Mouse (Mus musculus) hindbrain, embryonic 16.5 days (tissue): Measurements from ENCODE around the gene Pfn3. TPM values are rescaled to one million over a fixed set of nuclear protein-coding genes. Genes with fewer than 3 reads are reported as not detected.

ENCODE experiments used
- ATAC-seq: fragments of 200-750 bp; cut with Nextera tagmentation; 2 replicates; pipeline ENCODE4 v1.8.0; 2017; ENCODE audit warnings: moderate TSS enrichment, moderate library complexity
- H3K27ac ChIP-seq: fragments of 300-500 bp; sonication (generic); 2 replicates; pipeline ENCODE4 v1.5.1; 2014; ENCODE audit warnings: low read depth, mild to moderate bottlenecking, control low read depth, low read length, moderate library complexity
- H3K27me3 ChIP-seq: fragments of 300-500 bp; sonication (generic); replicated peaks from 2 replicates; pipeline ENCODE4 v1.6.1; 2014; ENCODE audit warnings: low read length; ENCODE audit not compliant: control insufficient read depth, insufficient read depth
- H3K36me3 ChIP-seq: fragments of 300-500 bp; sonication (generic); 2 replicates; pipeline ENCODE4 v1.6.1; 2014; ENCODE audit warnings: mild to moderate bottlenecking, low read length, moderate library complexity, mixed read lengths; ENCODE audit not compliant: control insufficient read depth, insufficient read depth
- H3K4me1 ChIP-seq: fragments of 300-500 bp; sonication (generic); 2 replicates; pipeline ENCODE4 v1.6.1; 2014; ENCODE audit warnings: low read depth, low read length; ENCODE audit not compliant: control insufficient read depth, insufficient read depth
- H3K4me2 ChIP-seq: fragments of 300-500 bp; sonication (generic); 2 replicates; pipeline ENCODE4 v1.6.1; 2014; ENCODE audit warnings: mild to moderate bottlenecking, low read length, control low read depth, moderate library complexity
- H3K4me3 ChIP-seq: fragments of 300-500 bp; sonication (generic); 2 replicates; pipeline ENCODE4 v1.5.1; 2014; ENCODE audit warnings: mild to moderate bottlenecking, low read length, control low read depth, moderate library complexity
- H3K9ac ChIP-seq: fragments of 300-500 bp; sonication (generic); 2 replicates; pipeline ENCODE4 v1.6.1; 2014; ENCODE audit warnings: low read depth, mild to moderate bottlenecking, control low read depth, low read length, moderate library complexity
- H3K9me3 ChIP-seq: fragments of 300-500 bp; sonication (generic); 2 replicates; pipeline ENCODE4 v1.6.1; 2014; ENCODE audit warnings: mild to moderate bottlenecking, low read length, moderate library complexity; ENCODE audit not compliant: control insufficient read depth
- WGBS: fragments of 180-500 bp; shearing (Covaris S2); extraction: QIAGEN DNeasy Blood & Tissue Kit; methylation state at CpG from one replicate; pipeline ENCODE4 v1.1.7; 2014; 5-methylcytosine and 5-hydroxymethylcytosine counted together
- polyA plus RNA-seq: library from polyadenylated mRNA; unstranded; fragments of >200 nt; fragmentation: Nextera tagmentation; extraction: Ambion mirVana; gene quantifications from 2 replicates; pipeline ENCODE4 v1.2.1, GENCODE M21; 2015

The Pfn3 gene
- polyA plus RNA-seq, 1 experiment from 2014 or later = 1.4 TPM

GRCm38 (mm10) chr13:55418004-55418403 lies 3.0 kb upstream of the Pfn3 start:
- 8% methylated on average over 12 of the region's 12 CpGs for WGBS
- no peaks in the 10 kb centered on the region for H3K36me3 ChIP-seq
- H3K9ac ChIP-seq = peak overlapping the region; percentile 46; the same call in 1 of the 2 replicates
- no peak overlapping the region for H3K27ac ChIP-seq
- peaks cover 30% of the 10 kb centered on the region for H3K27me3 ChIP-seq
- H3K4me3 ChIP-seq = peak overlapping the region; percentile 27; the same call in 1 of the 2 replicates
- H3K9me3 ChIP-seq = no peaks in the 10 kb centered on the region
- H3K4me1 ChIP-seq = peaks cover 13% of the 10 kb centered on the region
- peak; percentile 55; the same call in 1 of the 2 replicates for ATAC-seq
- H3K4me2 ChIP-seq = peak overlapping the region; percentile 50

GRCm38 (mm10) chr13:55413333-55413732 lies 1.7 kb downstream of the Pfn3 start:
- no peak overlapping the region for H3K27ac ChIP-seq
- H3K27me3 ChIP-seq = peaks cover 2% of the 10 kb centered on the region; the same call in 1 of the 2 replicates
- ATAC-seq = no peak
- WGBS = 78% methylated on average over 12 of the region's 12 CpGs
- H3K4me2 ChIP-seq = no peak overlapping the region
- H3K9ac ChIP-seq = no peak overlapping the region
- H3K4me3 ChIP-seq = no peak overlapping the region
- H3K36me3 ChIP-seq = no peaks in the 10 kb centered on the region
- 0 out of 2 replicates have a peak, but pooled peaks cover 4% of the 10 kb centered on the region for H3K4me1 ChIP-seq
- no peaks in the 10 kb centered on the region for H3K9me3 ChIP-seq

GRCm38 (mm10) chr13:55412643-55413307 lies 2.3 kb downstream of the Pfn3 start:
- no peak for ATAC-seq
- H3K27ac ChIP-seq = no peak overlapping the region
- 76% methylated on average over 13 of the region's 13 CpGs for WGBS
- H3K4me1 ChIP-seq = 0 out of 2 replicates have a peak, but pooled peaks cover 2% of the 10 kb centered on the region
- H3K9me3 ChIP-seq = no peaks in the 10 kb centered on the region
- H3K4me3 ChIP-seq = no peak overlapping the region
- H3K9ac ChIP-seq = no peak overlapping the region
- H3K4me2 ChIP-seq = no peak overlapping the region
- no peaks in the 10 kb centered on the region for H3K36me3 ChIP-seq
- H3K27me3 ChIP-seq = peaks cover 2% of the 10 kb centered on the region; the same call in 1 of the 2 replicates

- Histone ChIP-seq H3K36me3 (no peaks in the 10 kb centered on the region), H3K4me1 (0 out of 2 replicates have a peak, but pooled peaks cover 2% of the 10 kb centered on the region), H3K4me2 (no peak overlapping the region), H3K27me3 (no peaks in the 10 kb centered on the region; the same call in 1 of the 2 replicates), H3K9me3 (no peaks in the 10 kb centered on the region), H3K27ac (no peak overlapping the region), H3K9ac (no peak overlapping the region), H3K4me3 (no peak overlapping the region)
- WGBS = 82% methylated on average over 7 of the region's 7 CpGs
- no peak for ATAC-seq
Measured at GRCm38 (mm10) chr13:55411826-55412225, 3.2 kb downstream of the Pfn3 start.

GRCm38 (mm10) chr13:55408546-55409120 lies 6.4 kb downstream of the Pfn3 start:
- H3K4me3 ChIP-seq = no peak overlapping the region
- no peak for ATAC-seq
- no peak overlapping the region for H3K4me2 ChIP-seq
- H3K9me3 ChIP-seq = no peaks in the 10 kb centered on the region
- H3K9ac ChIP-seq = no peak overlapping the region
- 87% methylated on average over 19 of the region's 19 CpGs for WGBS
- H3K27me3 ChIP-seq = no peaks in the 10 kb centered on the region; the same call in 1 of the 2 replicates
- H3K36me3 ChIP-seq = no peaks in the 10 kb centered on the region
- H3K4me1 ChIP-seq = peaks cover 9% of the 10 kb centered on the region
- no peak overlapping the region for H3K27ac ChIP-seq

GRCm38 (mm10) chr13:55407341-55407740 lies 7.7 kb downstream of the Pfn3 start:
- WGBS = 89% methylated on average over 4 of the region's 4 CpGs
- Histone ChIP-seq H3K4me3 (no peak overlapping the region), H3K36me3 (no peaks in the 10 kb centered on the region), H3K4me1 (peaks cover 9% of the 10 kb centered on the region), H3K4me2 (no peak overlapping the region), H3K27me3 (no peaks in the 10 kb centered on the region), H3K9me3 (no peaks in the 10 kb centered on the region), H3K9ac (no peak overlapping the region), H3K27ac (no peak overlapping the region)
- ATAC-seq = no peak

GRCm38 (mm10) chr13:55405783-55406390 lies 9.1 kb downstream of the Pfn3 start:
- H3K9ac ChIP-seq = peak overlapping the region; percentile 43; the same call in 1 of the 2 replicates
- peaks cover 9% of the 10 kb centered on the region for H3K4me1 ChIP-seq
- no peak overlapping the region for H3K4me3 ChIP-seq
- peak; percentile 62 for ATAC-seq
- H3K27me3 ChIP-seq = no peaks in the 10 kb centered on the region
- no peaks in the 10 kb centered on the region for H3K9me3 ChIP-seq
- H3K4me2 ChIP-seq = peak overlapping the region; percentile 42; the same call in 1 of the 2 replicates
- H3K27ac ChIP-seq = peak overlapping the region; percentile 44
- 48% methylated on average over 13 of the region's 13 CpGs for WGBS
- no peaks in the 10 kb centered on the region for H3K36me3 ChIP-seq

- peak overlapping the region; percentile 42 for H3K4me2 ChIP-seq
- H3K27me3 ChIP-seq = no peaks in the 10 kb centered on the region
- peak overlapping the region; percentile 52 for H3K9ac ChIP-seq
- no peaks in the 10 kb centered on the region for H3K9me3 ChIP-seq
- H3K4me3 ChIP-seq = no peak overlapping the region
- no peaks in the 10 kb centered on the region for H3K36me3 ChIP-seq
- H3K27ac ChIP-seq = peak overlapping the region; percentile 44
- ATAC-seq = peak; percentile 93
- H3K4me1 ChIP-seq = peaks cover 9% of the 10 kb centered on the region
- WGBS = 14% methylated on average over 11 of the region's 11 CpGs
Measured at GRCm38 (mm10) chr13:55404853-55405782, 9.9 kb downstream of the Pfn3 start.
